Mouse (Mus musculus) layer of hippocampus, postnatal 25 days (tissue): ENCODE measurements around the gene Ormdl3. TPM values are rescaled to one million over a fixed set of nuclear protein-coding genes. Genes with fewer than 3 reads are reported as not detected.

Source experiments
- DNase-seq, 2 experiments: peaks; one replicate each; pipeline ENCODE4 v3.0.0; 2022; ENCODE audit warnings: mixed read lengths in 2 of 2, low spot score in 1 of 2; ENCODE audit errors: extremely low spot score in 1 of 2
- total RNA-seq, 2 experiments: library from RNA; stranded (reverse); gene quantifications; 2 replicates each; pipeline ENCODE4 v1.2.3; 2021

Ormdl3 gene
- total RNA-seq, 2 experiments from 2014 or later, result 47.7 to 57.5 TPM

DNA sequence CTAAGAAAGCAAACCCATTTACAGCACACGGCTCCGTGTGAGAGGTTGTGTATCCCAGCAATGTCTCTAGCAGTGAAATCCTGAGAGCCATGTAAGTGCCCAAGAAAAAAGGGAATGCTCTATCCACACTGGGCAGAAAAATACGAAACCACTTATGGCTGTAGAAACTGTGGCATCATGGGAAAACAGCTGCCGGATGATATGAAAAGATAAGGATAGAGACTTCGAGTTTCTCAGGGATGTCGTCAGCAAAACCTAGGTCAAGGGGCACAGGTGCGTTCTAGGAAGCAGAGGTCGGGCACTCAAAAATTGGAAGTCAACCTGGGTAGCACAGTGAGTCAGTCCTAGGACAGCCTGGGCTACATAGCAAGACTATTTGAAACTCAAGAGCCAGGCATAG, 2.1 kb upstream of the Ormdl3 start:
- no peak for DNase-seq

DNA sequence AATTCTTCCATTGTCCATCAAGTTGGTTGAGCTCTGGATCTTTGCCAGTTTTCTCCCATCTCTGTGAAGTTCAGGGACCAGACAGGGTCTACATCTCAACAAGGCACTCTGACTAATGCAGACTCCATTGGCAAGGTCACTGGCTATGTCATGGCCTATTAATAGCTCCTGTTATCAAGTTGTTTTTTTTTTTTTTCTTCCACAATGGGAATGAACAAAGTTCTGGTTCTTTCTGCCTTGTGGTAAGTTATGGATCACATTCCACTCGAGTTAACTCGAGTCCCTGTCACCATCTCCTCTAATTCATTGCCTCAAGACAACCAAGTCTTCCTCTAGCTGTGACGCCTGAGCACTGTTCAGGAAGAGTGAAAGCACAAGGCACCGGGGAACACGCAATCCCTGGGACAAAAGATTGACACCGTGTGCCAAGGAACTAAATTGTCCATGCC, 1.7 kb upstream of the Ormdl3 start:
- DNase-seq, result no peak

DNA sequence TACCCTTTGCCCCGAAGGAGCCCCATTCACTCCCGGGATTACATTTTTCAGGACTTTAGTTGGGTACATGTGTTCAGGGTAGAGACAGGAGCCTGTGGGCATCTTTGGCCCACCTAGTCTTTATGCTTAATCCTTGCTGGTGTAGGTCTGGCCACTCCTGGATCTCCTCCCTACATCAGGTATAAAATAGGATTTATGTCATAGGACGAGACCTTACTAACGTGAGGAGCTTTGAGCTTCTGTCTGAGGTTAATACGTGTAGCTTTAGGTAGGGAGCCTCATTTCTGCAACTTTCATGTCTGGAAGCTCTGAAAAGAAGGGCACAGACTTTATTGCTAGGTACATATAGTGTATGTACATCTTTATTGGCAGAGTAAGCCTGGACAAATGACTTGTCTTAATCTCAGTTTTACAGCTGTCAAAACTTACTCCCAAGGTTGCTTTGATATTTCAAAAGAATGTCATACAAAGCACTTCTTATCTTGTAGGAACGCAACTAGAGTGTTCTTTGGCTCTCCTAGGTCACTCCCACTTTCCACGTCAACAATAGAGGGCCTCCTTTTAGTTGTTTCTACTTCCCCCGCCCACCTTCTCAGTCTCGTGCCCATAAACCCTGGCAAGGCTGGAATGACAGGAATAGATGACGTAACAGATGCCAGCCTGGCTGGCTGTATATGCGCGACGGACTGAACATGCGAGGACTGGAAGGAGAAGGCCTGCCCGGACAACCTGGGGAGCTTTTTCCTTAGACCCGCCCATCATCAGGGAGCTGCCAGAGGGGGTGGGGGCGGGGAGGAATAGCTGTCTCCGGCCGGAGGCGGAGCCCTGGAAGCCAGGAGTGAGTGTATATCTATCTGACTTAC, 747 bp upstream of the Ormdl3 start:
- DNase-seq, result peak; percentile 21 to 31

DNA sequence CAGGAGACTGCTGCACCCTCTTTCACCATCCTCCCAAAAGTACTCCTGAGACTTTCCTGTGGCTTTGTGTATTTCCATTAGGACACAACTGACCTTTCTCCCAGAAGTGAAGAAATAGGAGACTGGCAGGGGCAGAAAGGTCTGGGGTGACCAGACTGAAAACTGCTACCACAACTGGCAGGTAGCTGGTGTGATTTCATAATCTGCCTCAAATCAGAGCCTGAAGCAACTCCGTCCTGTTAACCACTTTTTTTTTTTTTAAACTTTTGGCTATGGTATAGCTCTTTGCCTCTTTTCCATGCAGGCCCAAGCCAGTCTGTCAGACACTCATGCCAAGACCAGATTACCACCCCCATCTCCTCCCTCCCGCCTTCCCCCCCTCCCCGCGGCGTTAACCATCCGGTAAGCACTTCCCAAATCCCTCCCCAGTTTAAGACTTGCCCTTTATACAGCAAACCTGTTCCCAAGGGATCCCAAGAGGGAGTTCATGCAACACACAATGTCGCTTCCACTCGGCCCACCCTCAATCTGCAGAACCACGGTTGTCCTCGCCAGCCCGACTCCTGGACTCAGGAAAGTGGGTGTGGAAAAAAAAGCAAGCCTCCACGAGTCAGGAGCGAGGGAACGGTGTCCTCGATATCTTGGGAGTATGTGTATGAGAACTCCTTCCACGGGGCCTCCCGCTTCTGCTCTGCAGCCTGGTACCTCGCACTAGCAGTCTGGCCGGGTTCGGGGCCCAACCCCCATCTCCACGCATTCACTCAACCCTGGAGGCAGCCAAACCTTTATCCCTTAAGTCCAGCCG, 879 bp downstream of the Ormdl3 start:
- no peak for DNase-seq

DNA sequence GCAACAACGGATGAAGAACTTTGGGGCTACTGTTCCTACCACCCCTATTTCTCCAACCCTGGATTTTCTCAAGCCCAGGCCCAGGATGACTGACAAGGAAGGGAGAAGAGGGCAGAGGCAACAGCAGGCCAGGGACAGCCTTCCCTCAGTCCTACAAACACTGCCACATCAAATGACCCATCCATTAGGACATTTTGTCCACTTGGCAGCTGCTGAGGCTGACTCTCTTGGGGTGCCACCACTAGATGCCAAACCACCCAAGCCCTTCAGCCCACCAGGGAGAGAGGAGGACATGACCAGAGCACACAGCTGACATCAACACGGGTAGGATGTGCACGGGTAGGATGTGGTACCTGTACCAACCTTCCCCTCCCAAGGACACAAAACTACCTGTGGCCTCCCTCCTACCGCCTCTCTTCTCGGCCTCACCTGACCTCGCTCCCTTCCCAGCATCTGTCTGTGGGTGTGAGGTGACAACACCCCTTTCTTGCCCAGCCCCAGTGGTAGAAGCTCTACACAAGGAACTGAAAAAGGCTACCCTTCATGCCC, 2.5 kb downstream of the Ormdl3 start:
- no peak for DNase-seq

DNA sequence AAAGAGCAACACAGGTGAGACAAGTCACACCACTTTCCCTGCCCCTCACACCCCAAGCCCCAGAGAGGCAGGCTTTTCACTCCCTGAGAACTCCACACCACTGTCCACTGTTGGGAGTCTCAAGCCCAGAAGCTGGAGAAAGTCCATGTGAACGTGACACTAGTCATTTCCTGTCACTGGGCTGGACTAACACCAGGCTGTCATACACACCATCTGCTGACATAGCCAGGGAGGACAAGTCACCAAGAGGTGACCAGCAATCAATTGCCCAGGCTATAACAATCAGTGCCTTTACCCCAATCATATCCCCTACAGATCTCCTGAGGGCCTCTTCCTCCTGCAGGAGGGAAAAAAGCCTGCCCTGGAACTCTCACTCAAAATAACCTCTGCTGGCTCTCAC, 3.0 kb downstream of the Ormdl3 start:
- no peak for DNase-seq

DNA sequence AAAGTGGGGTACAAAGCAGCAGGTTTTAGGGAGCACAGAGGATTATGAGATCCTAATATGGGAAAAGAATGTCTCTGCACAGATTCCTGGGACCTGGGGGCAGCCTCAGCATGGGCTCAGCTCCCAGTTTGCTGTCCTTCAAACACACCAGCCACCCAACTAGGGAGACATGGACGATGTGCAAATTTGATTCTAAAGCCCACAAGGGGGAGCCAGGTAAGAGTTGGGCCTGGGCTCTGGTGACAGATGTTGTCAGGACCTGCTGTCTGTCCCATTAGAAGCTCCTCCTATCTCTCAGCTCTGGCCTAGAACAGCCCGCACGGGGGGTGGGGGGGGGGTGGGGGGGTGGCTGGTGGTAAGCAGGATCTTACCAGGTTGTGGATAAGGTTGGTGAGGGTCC, 3.6 kb downstream of the Ormdl3 start:
- no peak for DNase-seq

DNA sequence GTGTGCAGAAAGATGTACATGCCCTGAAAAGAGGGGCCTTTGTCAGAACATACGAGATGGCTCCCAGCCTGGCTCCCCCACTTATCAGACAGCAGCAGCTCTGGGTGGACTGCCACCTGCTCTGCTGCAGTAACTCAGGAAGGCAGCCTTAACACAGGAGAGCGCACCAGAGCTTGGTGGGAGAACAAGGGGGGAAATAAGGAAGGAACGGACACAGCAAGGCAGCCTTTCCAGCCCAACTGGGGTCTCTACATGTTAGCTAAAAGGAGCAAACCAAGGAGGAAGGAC, 4.0 kb downstream of the Ormdl3 start:
- no peak for DNase-seq

DNA sequence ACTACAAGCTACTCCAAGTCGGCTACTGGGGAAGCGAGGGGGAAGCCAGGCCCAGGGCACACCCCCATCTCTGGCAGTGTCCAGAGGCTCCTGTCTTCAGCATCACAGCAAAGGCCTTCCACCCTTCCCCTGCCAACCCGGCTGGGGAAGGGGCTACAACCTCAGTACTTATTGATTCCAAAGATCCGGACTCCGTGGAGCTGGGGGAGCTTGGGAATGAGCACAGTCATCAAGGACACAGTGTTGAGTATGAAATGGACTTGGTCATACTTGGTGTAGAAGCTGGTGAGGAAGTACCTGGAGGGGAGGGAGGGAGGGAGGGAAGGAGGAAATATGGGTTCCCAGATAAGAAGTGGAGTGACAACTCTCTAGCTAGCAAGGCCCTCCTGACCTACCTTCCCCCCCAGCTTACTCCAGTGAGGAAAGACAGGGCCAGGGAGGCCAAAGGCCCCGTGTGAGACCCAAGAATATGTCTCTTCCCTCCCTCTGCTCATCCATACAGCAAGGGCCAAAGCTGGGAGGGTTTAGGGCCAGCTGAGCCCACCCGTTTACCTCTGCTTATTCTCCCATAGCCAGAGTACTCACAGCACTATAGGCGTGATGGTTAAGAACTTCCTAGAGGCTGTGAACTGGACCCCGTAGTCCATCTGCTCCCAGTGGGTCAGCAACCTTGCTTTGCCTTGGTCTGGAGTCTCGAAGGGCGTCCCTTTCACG, 4.5 kb downstream of the Ormdl3 start:
- DNase-seq, result no peak

DNA sequence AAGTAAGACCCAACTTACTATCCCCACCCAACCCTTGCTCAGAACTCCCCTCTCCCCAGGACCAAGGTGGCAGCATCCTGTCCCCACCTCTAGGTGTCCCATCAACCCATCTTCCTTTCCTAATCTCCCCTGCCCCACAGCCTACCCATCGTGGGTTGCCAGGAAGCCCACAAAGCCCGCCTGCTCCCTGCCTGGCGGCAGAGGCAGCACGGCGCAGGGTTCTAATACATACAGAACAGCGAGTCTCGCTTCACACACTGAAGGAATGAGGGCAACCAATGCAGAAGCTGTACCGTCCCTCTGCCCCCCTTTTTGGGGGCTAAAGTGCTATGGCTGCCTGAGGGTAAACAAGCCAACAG, 5.2 kb downstream of the Ormdl3 start:
- DNase-seq, result no peak

DNA sequence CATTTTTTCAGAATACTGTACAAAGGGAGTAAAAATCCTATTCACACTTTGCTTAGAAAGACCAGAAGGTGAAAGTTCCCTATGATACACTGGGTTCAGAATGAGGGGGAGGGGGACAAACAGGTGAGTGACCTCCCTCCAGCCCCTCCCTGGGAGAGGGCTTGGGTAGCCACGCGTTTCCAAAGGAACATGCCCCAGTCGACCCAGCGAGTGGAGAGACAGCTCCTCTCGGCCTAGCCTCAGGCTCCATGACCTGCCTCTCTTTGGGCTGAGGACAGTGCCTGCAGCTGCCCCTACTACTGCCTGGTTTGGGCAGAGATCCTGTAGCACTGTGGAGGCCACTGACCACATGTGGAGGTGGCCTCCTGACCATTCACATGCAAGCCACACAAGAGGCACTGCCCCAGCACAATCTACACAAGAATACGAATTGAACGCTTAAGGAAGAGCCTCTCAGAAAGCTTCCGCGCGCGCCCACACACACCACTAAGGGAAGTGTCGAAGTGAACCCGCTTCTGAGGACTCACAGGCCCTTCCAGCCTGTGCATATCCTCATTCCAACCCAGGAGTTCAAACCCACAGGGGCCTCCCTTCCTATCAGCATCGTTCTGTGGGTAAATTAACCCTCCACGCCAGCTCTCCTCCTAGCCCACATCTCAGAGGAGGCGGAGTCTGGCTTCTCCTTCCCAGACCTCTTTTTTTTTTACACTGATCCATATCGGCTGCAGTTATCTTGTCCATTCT, 5.7 kb downstream of the Ormdl3 start:
- DNase-seq, result no peak

DNA sequence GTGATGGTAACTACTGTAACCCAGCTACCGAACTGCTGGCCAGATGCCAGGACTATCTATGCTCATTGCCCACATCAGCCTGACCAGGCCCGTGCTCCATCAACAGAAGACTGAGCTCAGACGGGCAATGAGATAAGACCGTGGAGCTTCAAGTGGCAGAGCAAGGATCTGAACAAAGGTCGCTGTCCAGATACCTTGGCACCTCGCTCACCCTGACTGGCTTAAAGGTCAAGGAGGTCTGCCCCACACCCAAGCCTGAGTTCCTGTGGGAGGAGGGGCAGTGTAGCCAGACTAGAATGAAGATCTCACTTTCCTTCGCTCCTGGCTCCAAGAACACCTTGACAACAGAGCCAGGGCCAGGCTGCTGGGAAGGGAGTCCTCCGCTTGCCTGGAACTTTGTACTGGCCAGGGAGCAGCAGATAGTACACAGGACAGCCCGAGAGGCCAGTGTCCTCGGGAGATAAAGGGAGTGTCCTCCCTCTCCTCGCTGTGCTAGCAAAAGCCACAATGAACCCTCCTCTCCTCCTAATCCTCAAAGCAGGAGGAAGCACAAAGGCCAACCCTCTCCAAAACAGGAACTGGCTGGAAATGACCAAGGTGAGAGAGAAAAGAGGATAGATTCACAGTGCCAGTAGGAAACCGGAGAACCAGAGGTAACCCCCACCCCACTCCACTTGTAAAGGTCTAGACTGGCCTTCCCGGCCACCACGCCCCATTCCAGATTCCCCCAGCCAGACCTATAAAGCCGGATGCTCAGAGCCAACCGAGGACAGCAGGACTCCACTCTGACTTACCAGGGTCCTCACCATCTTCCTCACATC, 6.7 kb downstream of the Ormdl3 start:
- DNase-seq, result no peak

DNA sequence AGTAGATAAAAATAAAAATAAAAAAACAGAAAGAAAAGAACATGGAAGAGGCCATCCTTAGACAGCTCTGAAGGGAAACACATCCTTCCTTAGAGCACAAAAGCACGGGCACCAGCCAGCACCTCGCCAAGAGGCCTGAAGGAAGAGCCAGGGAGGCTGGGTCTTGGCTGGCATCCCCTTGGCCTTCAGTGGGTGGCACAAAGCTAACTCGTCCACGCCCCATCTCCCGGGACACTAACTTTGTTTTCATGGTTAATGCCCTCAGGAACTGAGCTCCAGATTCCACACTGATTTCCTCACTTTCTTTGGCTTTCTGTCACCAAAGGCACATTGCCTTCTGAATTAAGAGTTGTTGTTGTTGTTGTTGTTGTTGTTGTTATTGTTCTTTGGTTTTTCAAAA, 9.4 kb downstream of the Ormdl3 start:
- DNase-seq, result no peak

DNA sequence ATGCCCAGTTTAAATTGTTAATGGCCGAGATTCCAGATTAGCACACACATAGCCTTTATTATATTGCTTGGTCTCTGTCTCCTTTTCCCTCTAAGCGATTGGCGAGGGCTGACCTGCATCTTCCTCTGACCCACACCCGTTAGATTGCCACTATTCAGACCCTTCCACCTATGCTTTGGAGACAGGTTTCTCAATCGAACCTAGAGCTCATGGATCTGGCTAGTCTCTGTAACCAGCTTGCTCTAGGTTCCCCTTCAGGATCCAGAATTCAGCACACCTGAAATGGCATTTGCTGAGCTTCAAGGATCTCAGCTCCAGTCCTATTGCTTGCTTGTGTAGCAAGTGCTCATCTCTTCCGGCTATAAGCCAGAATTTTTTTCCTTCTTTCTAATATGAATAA, 17.7 kb downstream of the Ormdl3 start:
- DNase-seq, result no peak

DNA sequence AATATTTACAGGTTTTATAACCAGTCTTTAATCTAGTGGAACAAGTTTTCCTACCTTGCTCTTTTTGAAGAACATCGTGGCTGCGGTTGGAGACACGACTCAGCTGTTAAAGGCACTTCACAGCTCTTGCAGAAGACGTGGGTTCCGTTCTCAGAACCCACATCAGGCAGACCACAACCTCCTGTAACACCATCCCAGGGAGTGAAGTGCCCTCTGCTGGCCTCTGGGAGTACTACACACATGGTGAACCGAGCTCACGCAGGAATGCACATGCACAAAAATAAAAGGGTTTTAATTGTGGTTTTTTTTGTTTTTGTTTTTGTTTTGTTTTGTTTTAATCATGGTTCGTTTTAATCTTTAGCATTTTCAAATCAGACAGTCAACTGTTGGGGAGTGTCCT, 18.8 kb downstream of the Ormdl3 start:
- no peak for DNase-seq

DNA sequence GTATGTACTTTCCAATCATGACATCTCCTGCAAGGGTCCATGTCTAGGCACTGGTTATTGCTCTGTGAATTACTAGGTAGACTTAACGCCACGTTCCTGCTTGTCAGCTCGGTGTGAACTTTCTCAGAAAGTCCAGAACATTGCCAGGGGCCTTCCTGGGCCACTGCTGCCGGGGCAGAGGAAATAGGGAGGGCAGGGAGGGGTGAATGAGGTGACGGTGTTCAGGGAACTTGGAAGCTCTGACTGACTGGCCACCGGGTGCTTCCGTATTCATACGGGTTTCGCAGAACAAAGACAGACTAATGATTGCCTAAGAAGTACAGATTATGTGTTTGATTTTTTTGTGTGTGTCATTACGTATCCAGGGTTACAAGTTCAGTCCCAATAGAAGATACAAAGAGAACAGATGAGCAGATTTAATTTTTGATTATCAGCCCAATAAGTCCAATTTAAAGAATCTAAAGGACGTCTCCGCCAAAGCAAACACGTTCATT, 23.2 kb downstream of the Ormdl3 start:
- no peak for DNase-seq

DNA sequence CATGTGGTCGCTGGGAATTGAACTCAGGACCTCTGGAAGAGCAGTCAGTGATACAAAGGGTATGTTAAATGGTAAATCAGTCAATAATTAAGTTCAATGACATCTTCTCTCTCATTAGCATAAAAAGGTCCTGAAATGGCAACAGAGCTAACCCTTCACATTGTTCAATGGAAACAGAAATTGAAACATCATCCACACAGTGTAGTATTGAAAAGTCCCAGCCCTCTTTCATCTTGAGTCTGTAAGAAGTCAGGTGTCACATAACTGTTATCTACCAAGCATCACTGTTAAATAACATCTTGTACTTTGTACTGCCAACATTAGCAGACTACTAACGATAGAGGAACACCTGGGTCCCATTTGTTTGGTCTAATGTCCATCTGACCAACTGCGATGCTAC, 24.1 kb downstream of the Ormdl3 start:
- DNase-seq, result no peak

DNA sequence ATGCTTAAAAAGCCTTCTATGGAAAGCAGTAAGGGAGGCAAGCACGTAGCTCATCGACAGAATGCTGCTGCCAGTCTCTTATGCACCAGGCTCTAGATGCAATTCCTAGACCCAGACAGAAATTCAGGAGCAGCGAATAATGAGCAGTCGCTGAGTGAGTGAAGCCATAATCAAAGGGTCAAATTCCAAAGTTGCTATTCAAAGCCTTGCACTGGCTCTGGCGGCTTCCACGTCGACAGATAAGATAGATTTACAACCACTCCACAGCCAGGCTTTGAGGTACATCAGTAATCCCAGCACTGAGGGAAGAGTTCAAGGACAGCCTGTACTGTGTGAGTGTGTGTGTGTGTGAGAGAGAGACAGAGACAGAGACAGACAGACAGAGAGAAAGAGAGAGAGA, 26.2 kb downstream of the Ormdl3 start:
- DNase-seq, result no peak

DNA sequence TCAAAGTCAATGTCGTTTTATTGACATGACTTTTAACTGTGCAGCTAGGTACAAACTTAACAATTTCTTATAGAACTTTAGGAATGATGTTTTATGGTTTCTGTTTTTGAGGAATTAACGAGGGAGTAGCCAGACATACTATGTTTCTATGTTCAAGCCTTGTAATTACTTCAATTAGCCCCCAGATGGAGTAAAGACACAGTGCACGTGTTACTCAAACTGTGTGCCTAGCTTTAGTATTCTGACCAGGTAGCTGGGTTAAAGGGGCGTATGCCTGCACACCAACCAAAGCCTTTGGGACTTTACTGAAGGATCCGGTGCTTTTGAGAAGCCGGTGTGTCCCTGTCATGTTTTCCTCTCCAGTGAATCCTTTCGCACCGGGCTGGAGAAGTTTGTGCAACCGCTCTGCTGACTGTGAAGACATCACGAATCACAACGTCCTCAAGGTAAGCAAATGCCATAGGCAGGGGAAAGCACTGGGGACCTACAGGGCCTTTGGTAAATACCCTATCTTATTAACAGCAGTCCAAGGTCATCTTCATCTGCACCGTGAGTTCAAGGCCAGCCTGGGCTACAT, 32.0 kb downstream of the Ormdl3 start:
- DNase-seq, result no peak
